Mouse (Mus musculus) gastrocnemius, adult 18-20 months (tissue): ENCODE results near the gene Sema6b. TPM values are rescaled to one million over a fixed set of nuclear protein-coding genes. Genes with fewer than 3 reads are reported as not detected.
"Not testable (repeated sequence)": the region's sequence is repeated elsewhere in the genome, so short reads cannot be mapped to it uniquely, and the experiment has no call there.

ENCODE experiments used
- DNase-seq: peaks from one replicate; pipeline ENCODE4 v3.0.0; 2021; ENCODE audit warnings: low spot score
- total RNA-seq, 2 experiments: library from RNA; stranded (reverse); gene quantifications; 2 replicates each; pipeline ENCODE4 v1.2.3; 2021

Gene Sema6b
- total RNA-seq, 2 experiments from 2014 or later, result 1.5 to 3.7 TPM

DNA sequence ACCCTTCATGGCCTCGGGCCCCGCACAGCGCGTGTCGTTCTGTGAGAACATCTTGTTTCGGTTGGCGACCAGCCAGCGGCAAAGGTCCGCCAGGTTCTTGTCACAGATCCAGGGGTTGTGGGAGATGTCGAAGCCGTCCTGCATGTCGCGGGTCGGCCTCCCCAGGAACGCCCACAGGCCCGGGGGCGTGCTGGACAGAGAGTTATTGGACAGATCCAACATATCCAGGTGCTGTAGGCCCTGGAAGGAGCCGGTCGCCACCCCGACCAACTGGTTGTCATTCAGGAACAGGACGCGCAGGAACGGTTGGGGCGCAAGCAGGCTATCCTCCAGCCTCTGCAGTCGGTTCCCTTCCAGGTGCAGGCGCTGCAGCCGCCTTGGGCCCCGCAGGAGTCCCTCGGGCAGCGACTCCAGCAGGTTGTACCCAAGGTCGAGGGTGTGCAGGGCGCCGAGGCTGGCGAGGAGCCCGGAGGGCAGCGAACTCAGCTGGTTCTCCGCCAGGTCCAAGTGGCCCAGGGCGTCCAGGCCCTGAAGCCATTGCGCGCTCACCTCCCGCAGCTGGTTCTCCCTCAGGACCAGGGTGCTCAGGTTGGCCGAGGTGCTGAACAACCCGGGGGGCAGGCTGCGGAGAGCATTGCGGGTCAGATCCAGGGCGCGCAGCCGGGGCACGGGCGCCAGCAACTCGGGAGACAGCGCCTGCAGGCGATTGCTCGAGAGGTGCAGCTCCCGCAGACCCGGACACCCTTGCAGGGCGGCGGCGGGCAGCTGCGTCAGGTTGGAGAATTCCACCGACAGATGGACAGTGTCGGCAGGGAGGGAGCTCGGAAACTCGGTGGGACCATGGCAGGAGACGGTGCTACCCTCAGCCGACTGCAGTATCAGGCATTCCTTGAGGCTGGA, 19.9 kb downstream of the Sema6b start:
- peak; percentile 77 for DNase-seq

DNA sequence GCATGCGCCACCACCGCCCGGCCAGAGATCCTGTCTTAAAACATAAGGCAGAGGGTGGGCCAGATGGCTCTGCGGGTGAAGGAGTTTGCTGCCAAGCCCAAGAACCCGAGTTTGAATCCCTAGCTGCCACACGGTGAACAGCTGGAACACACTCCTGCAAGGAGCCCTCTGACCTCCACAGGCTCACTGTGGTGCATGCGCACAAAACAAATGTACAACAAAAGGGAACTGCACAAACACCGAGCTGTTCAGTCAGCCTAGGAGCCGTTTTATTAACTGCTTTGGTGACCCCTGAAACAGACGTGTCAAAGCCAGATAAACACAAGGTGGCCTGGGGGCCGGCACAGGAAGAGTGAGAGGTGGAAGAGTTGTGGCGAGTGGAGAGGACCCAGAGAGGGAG, 20.7 kb downstream of the Sema6b start:
- no peak for DNase-seq

DNA sequence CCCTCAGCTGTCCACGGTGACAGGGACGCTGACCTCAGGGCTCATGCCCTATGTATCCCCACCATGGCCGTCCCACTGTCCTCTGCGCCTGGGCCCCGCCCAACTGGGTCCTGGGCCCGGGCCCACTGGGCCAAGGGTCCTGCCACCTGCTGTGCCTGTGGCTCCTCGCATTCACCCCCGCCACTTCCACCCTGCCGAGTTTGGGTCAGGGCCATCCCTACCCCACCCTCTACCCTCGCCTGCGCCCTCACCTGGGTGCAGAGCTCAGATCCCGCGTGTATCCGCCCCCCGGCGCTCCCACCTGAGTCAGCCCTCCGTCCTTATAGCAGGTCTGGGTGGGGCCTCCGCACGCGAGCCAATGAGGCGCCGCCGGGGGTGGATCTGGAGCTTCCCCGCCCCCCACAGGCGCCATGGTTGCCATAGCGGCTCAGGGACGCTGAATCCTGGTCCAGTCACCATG, 22.9 kb downstream of the Sema6b start, which contains the start of gene Plin5:
TSS of gene Plin5 (minus strand) at position 346 of the 460 bp plus-strand sequence.
- DNase-seq, result peak; percentile 77

DNA sequence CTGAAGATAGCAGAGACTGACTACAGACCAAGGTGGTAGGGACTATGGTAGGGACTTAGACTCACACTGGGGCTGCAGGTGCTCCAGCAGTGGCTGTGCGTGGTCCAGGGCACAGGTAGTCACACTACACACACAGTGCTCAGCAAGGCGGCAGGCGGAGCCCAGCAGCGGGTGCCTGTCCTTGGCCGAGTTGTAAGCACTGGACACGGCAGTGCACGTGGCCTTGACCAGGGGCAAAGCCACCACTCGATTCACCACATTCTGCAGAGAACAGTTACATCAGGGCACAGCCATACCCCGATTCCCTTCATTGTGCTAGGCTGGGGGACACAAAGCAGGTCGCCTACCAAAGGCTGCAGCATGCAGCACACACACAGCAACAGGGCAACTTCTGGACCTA, 23.9 kb downstream of the Sema6b start:
- DNase-seq, result no peak

DNA sequence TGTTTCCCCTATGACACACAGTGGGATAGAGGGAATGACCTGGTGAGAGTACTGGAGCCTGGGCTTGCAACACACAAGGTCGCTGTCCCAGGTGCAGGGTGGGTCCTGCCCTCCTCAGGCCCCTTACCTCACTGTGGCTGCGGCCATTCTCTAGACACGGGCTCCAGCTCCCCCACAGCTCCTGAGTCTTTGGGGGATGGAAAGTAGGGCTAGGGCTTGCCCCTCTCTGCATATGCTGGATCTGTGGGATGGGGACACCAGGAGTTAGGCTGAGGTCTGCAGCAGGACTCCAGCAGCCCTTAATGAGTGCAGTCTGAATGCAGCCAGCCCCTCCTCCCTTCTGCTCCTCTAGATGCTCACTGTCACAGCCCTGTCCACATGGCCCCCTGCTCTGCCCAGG, 27.4 kb downstream of the Sema6b start:
- DNase-seq, result no peak

DNA sequence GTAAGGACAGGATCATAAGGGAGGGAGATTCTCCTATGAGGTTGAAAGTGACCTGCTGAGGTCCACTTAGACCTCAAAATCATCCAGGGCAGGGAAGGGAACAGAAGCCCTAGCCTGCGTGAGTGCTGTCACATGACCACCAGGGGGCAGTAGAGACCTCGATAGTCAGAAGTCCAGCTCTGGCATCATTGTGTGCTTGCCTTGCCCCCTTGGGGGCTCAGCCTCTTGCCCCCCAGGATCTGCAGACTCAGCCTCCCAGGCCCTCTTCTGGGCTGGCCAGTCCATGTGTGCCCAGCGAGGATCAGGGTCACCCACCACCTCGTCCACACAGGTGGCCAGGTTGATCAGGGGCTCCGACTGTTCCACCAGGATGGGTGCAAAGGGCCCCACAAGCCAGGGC, 28.3 kb downstream of the Sema6b start:
- DNase-seq, result peak; percentile 78

DNA sequence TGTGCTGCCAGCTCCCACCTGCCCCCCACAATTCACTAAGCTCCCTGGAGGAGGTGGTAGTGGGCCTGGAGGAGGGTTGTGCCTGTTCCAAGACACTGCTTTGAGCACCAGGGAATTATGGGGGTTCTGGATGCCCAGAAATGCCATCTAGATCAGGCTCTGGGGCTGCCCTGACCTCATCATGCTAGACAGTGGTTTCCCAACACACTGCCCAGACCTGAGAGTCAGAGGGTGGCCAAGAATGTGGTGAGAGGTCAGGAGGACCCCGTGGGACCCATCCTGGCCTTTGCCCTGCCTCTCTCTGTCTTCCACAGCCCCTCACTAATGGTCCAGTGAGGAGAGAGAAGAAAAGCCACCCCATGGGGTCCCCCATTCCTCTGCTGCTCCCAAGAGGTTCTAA, 29.1 kb downstream of the Sema6b start:
- DNase-seq, result no peak

DNA sequence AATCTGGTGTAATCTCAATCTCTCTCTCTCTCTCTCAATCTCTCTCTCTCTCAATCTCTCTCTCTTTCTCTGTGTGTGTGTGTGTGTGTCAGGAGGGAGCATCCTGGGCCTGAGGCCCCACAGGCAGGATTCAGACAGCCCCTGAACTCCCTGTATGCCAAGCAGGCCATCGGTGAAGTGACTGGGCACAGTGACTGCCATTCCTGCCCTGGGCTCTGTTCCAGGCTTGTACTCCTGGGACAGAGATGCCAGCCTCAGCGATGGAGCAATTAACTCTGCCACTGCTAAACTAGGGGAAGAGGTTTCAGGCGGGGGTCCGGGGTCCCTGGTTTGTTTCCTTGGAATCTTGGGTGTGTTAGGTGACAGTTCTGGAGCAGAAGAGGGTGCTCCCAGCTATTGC, 29.6 kb downstream of the Sema6b start:
- peak; percentile 76 for DNase-seq

DNA sequence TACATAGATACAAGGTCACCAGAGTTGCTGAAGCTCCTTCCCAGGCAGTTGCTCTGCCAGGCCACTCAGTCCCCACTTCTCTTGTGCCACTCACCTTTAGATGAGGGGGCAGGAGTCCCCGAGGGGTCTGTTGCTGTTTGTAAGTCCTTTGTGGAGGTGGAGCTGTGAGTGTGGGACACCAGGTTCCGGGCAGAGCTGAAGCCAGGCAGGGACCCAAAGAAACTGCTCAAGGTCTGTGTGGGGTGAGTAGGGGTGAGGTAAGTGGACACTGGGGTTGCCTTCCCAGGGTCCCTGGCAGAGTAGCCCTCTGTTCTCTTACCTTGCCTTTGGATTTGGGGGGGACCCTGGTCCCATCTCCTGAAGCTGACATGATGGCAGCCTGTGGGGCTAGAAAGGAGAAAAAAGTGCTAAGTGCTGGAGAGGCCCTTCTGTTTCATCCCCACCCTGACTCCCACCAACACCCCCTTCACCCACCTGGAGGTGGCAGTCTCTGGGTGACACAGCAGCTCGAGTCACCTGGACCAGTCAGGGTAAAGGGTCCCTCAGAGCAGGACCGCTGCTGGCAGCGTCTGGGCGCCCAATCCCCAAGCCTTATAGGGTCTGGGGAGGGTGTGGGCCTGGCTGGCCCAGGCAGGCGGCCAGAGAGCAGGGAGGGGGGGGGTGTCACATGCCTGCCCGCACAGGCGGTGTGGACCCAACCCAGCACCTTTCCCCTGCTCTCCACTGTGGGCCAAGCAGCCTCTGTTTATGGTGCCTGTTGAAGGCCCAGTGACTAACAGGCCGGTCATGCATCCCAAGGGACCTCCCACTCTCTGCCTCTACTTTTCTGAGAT, 30.7 kb downstream of the Sema6b start, which contains the start of gene Plin4:
TSS of gene Plin4 (minus strand) at position 585 of the 833 bp plus-strand sequence.
- peak; percentile 83 for DNase-seq

DNA sequence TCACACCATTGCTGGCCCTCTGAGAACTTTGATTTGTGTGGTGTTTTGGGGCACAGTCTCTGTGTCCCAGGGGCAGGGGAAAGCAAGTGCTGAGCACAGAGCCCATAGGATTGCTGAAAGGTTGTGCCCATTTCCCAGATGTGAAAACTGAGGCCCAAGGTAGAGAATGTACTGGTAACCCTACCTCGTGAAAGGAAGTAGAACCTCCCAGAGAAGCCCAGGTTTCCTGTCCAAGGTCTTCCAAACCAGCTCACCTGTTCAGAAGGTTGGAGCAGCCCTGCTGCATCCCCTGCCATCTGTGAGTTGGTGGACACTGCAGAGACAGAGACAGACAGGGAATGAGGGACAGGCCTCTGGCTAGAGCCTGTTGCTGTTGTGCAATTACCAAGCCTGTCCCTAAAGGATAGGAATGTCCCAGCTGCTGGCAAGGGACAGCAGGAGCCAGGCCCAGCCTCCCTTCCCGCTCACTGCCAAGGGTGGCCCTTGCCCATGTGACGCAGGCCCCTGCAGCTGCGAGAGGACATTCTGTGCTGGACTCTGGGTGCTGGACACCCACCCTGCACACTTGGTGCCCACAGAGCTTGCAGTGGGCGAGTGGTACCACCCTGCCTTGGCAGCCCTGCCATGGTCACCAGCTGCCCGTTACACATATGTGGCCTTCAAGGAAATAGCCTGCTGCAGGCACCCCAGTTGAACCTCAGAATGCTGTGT, 31.7 kb downstream of the Sema6b start:
- DNase-seq, result peak; percentile 93

DNA sequence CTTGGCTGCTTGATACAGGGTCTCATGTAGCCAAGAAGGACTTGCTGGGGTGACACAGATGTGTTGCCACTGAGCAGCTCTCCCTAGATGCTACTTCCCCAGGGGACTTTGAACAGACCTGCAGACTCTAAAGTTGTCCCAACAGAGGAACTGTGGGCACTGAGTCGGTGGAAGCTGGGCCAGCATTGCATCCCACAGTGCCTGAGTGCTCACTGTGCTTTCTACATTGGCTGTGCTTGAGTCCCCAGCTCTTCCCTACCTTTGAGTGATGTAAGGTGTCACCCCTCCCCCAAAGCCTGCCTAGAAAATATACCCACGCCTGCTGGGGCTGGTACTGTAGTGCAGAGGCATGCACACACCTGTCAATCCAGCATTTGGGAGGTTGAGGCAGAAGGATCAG, 32.4 kb downstream of the Sema6b start:
- no peak for DNase-seq

DNA sequence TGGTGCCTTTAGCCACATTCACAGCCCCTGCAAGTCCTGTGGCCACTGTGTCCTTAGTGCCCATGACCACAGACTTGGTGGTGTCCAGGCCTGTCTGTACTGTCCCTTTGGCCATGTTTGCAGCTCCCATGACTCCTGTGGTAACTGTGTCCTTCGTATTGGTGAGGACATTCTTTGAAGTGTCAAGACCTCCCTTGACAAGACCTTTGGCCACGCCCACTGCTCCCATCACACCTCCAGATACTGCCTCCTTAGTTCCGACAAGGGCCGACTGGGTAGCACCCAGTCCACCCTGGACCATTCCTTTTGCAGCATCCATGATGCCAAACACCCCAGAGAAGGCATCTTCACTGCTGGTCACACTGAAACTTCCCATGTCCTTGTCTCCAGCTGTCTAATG, 33.2 kb downstream of the Sema6b start:
- DNase-seq, result no peak

DNA sequence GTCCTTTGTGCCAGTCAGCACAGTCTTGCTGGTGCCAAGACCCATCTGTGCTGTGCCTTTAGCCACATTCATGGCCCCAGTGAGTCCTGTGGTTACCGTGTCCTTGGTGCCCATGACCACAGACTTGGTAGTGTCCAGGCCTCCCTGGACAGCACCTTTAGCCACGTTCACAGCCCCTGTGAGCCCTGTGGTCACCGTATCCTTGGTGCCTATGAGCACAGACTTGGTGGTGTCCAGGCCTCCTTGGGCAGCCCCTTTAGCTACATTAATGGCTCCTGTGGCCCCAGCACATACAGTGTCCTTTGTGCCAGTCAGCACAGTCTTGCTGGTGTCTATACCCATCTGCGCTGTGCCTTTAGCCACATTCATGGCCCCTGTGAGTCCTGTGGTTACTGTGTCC, 33.7 kb downstream of the Sema6b start:
- DNase-seq, result not testable (repeated sequence)

DNA sequence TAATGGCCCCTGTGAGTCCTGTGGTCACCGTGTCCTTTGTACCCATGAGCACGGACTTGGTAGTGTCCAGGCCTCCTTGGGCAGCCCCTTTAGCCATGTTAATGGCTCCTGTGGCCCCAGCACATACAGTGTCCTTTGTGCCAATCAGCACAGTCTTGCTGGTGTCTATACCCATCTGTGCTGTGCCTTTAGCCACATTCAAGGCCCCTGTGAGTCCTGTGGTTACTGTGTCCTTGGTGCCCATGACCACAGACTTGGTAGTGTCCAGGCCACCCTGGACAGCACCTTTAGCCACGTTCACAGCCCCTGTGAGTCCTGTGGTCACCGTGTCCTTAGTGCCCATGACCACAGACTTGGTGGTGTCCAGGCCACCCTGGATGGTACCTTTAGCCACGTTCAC, 35.3 kb downstream of the Sema6b start:
- not testable (repeated sequence) for DNase-seq

DNA sequence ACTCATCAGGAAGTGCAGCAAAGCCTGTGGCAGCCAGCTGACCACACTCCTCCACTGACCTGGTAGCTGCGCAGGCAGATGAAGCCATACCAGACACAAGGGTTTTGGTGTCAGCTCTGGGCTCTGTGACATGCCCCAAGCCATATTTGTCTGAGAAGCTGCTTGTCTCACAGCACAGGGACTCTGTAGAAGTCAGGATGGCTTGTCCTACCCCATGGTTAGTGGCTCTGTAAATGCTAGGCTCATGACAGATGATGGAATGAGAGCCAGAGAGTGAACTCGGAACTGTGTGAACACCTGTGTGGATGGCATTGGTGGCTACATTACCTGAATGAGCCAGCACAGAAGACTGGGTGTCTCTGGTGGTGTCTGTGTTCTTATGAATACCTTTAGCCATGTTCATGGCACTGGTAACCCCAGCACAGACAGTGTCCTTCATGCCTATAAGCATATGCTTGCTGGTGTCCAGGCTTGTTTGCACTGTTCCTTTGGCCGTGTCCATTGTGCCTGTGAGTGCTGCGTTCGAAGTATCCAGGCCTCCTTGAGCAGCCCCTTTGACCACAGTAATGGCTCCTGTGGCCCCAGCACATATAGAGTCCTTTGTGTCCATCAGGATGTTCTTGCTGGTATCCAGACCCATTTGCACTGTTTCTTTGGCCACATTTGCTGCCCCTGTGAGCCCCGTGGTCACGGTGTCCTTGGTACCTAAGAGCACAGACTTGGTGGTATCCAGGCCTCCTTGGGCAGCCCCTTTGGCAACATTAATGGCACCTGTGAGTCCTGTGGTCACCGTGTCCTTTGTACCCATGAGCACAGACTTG, 36.5 kb downstream of the Sema6b start:
- DNase-seq, result peak; percentile 64

DNA sequence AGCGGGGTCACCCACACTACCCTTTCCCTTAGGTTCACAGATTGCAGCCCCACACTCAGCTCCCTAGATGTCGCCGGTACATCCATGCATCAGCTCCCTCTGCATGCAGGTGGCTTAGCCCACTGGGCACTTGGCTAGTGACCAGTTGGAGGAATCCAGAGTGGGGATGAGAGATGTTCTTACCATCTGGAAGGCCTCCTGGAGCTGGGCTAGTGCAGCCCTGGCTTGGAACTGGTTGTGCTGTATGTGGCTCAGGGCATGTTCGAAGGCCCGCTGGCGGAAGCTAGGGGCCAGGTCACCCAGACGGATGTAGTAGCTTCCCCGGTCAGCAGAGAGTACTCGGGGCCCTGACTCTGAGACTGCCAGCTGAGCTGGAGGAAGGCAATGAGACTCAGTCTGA, 37.2 kb downstream of the Sema6b start:
- no peak for DNase-seq

DNA sequence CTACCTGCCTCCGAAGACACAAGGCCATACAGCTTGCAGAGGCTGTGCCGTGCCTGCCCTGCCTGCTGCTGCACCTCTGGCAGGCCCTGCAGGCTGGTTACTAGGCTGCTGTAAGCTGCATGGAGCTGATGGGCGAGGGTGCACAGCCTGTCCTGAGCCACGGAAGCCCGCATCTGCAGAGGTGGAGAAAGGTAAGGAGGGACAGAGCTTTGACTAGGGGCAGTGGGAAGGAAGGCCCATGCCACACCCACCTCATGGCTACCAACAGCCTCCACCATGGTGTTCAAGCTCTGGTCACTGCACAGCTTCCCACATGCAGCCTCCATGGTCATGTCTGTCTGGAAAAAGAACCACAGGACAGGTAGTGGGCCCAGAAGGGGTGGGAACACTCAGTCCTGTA, 38.0 kb downstream of the Sema6b start:
- DNase-seq, result no peak

DNA sequence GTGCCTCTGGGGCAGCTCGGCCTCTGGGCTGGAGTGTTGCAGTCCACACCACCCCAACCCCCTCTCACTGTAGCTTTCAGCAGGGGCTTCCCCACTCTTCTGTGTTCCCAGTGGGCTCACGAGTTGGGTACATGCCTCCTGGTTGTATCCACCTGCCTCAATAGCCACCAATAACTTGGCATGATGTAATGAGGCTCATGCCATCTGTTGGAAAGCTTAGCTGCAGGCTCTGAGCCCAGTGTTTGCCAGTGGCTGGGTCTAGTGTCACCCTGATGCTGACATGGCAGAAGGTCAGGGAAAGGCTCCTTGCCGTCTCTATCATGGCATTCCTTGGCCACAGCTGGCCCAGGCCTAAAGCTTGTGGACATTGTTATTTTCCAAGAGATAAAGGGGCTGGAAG, 39.3 kb downstream of the Sema6b start:
- peak; percentile 79 for DNase-seq

DNA sequence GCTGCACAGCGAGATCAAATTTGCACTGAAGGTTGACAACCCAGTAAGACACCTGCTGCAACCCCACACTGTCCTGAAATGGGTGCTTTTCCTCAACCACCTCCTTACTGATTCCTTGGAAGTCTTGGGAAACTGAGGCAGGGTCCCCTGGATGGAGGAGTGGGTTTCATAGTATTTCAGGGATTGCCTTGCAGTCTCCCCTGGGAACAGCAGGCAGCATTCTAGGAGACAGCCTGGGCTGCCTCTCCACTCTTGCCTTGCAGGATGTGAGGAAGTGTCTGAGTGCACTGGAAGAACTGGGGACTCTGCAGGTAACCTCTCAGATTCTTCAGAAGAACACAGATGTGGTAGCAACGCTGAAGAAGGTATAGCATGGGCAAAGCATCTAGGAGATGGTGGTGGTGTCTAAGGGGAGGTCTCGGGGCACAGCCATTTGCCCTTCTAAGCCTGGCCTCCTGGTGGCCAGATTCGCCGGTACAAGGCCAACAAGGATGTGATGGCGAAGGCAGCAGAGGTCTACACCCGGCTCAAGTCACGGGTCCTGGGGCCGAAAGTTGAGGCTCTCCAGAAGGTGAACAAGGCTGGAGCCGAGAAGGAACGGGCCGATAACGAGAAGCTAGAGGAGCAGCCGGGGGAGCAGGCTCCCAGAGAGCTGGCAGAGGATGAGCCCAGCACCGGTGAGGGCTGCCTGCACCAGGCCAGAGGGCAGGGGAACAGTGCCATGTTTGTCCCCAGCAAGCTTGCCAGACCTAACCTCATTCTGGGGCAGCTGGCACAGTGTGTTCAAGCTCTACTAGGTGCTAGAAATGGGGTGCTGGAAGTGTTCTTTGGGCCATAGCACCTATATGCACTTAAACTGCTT, 41.2 kb downstream of the Sema6b start:
- peak; percentile 71 for DNase-seq

DNA sequence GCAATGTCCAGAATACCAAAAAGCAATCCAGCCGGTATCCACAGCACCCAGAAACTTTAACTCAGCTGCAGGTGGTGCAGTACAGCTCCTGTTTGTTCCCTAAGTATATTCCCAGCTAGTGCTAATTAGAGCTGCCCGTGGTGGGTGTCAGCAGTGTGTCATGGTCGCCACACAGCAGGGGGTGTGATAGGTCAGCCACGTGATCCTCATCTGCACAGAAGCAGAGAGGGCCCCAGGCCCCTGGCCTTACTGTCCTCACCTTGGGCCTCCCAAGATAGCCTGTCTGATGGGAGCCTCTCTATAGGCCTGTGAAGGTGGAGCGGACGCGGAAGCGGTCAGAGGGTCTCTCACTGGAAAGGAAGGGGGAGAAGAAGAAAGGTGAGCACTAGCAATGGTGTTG, 42.0 kb downstream of the Sema6b start:
- DNase-seq, result no peak
